Mouse (Mus musculus) urinary bladder, postnatal 14 days (tissue): ENCODE measurements around the gene Abi3bp.

Source experiments
- DNase-seq: peaks from one replicate; pipeline ENCODE4 v3.0.0; 2021; ENCODE audit warnings: low spot score

Abi3bp gene

GRCm38 (mm10) chr16:56686747-56687146 lies 209.1 kb downstream of the Abi3bp start:
- no peak for DNase-seq

DNA sequence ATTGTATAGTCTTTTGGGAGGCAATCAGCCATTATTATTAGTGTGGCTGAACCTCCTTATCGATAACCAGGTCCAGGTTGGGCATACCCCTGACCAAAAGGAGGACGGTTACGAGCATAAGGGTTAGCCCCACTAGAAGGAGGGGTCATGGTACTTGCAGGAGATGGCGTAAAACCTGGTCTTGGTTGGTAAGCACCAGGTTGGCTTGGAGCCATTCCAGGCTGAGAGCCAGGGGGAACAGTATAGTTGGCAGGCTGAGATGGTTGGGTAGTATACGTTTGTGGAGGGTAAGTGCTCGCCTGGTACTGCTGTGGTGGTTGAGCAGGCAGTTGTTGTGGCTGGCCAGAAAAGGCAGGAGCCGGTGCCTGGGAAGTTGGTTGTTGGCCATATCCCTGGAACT lies 213.0 kb downstream of the Abi3bp start:
- DNase-seq = no peak

DNA sequence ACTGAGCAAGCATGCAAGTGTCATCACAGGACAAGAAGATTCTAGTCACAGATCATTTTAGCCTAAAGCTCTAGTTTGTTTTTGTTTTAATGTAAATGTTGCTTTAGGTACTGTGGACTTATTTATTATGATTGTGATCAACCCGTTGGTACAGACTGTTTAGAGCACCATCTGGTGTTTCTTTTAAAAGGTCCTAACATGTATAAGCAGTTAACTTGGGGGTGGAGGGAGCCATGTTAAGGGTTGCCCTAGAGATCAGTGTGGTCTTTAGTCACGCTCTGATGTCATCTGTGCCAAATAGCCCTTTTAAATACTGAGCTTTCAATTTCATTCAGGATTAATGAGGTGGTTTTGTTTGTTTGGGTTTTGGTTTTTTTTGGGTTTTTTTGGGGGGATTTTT lies 218.8 kb downstream of the Abi3bp start:
- no peak for DNase-seq

DNA sequence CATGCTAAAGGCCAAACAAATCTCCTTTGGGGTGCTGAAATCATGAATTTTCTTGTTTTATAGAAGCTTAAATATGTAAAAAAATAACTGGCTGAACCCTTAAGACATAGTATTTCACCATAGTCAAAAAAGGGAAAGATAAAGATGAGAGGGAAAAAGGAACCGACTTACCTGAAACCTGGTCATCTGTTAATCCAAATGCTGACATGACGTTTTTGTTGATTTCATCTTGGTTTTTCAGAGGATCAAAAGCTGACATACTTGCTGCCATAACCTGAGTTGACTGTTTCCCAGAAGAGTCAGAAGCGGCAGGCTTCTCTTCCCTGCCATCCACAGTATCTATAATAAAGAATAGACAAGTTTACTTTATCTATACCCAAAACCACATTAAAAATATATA lies 223.2 kb downstream of the Abi3bp start:
- no peak for DNase-seq

GRCm38 (mm10) chr16:56705731-56706130 lies 228.1 kb downstream of the Abi3bp start:
- no peak for DNase-seq

DNA sequence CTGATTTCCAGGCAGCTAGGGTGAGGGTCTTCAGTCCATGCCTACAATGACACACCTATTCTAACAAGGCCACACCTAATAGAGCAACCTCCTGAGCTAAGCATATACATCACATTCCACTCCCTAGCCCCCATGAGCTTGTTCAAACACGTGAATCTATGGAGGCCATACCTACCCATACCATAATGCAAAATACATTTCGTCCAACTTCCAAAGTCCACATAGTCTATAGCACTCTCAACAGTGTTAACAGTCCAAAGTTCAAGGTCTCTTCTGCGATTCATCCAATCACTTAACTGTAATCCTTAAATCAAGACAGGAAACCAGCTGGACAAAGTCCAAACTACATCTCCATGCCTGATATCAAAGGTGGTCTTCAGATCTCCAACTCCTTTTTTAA lies 232.4 kb downstream of the Abi3bp start:
- DNase-seq = no peak

GRCm38 (mm10) chr16:56715608-56716007 lies 237.9 kb downstream of the Abi3bp start:
- no peak for DNase-seq

DNA sequence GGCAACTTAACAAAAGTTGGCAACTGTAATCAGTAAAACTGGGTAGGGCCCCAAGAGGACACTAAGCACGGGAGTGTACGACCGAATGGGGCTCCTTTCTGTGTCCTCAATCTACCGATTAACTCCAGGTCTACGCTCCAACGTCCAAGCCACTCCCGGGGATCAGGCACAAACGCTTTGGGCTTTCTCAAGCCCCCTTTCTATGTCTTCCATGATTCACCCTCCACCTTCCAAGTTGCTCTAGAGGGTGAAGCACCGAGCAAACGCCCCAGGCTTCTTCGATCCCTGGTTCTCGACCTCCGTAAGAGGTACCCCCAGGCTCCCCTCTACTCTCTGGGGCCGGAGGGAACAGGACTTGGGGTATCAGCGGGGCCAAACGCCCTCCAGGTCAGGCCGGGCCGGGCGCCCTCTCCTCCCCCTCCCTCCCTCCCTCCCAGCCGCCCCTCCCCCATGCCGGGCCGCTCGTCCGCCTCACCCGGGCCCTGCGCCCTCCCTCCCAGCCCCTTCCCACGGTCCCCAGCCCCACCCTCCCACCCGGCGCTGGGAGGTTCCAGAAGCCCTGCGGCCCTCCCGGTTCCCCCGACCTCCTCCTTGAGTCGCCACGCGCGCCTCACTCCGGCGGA lies 239.0 kb downstream of the Abi3bp start:
- DNase-seq = no peak

- peak; percentile 99 for DNase-seq
Observed at GRCm38 (mm10) chr16:56717224-56718200, 239.8 kb downstream of the Abi3bp start, which contains the start of gene Tfg. TSS of gene Tfg (minus strand) at chr16:56717450.

- no peak for DNase-seq
Observed at GRCm38 (mm10) chr16:56719031-56719430, 241.4 kb downstream of the Abi3bp start.

DNA sequence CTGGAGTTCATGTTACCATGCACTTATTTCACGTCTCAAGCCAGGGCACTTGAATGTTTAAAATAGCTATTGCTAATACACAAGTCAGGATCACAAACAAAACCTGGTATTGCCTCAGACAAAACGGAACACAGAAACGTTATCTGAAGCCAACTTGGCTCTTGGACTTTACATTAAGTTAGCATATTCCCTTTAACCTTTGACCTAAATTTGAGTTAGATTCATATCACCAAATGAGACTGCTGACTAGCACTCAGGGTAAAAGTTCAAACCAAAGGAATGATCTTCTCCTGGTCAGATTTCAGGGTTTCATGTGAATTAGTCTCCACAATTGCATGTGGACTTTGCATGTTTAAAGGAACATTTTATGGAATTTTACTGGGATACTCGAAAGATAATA lies 244.7 kb downstream of the Abi3bp start:
- DNase-seq = no peak

- no peak for DNase-seq
Observed at GRCm38 (mm10) chr16:56724927-56725326, 247.2 kb downstream of the Abi3bp start.

DNA sequence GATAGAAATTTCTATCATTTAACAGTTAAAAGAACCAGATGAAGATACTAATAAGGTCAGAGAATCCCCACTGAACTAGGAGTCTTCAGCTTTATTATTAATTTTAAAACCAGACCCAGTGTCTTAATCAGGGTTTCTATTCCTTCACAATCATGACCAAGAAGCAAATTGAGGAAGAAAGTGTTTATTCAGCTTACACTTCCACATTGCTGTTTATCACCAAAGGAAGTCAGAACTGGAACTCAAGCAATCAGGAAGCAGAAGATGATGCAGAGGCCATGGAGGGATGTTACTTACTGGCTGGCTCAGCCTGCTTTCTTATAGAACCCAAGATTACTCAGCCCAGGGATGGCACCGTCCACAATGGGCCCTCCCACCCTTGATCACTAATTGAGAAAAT lies 251.4 kb downstream of the Abi3bp start:
- no peak for DNase-seq
